In genomic region chr11:86068651-86069050, GRCm38 (mm10) we compare ENCODE assay signal across 32 mouse cellular contexts.
DNase-seq lines count a peak whose midpoint lies in the region; ATAC-seq and TF ChIP-seq lines count a peak whose summit lies in the region.
"Had no signal": no experiment of that assay in that cellular context is flagged by ENCODE, and none has a peak within 500 bp of the region (broad histone marks: within the 10 kb centered on the region; RNA-seq: fewer than 3 reads in every experiment).

No protein-coding gene starts in this region.

- no peak overlapping the region for H3K4me2 ChIP-seq in kidney, postnatal 0 days (ENCODE audit: low read length)
- no peak overlapping the region for H3K4me2 ChIP-seq in midbrain, postnatal 0 days (ENCODE audit: low read depth, low read length, poor library complexity, severe bottlenecking)
- no peak overlapping the region for H3K4me2 ChIP-seq in midbrain, embryonic 11.5 days
- no peak overlapping the region for H3K4me2 ChIP-seq in limb, embryonic 15.5 days
- H3K4me2 ChIP-seq: embryonic facial prominence, embryonic 13.5 days; forebrain, embryonic 12.5 days; heart, embryonic 11.5 days; hindbrain, embryonic 12.5 days; lung, embryonic 15.5 days; midbrain, embryonic 15.5 days had no signal

- DNase-seq in cerebellum, postnatal 10 days = peak; percentile 3 to 7
- DNase-seq in cerebellum, postnatal 25 days = no peak
- peak; percentile 18 for DNase-seq in kidney, postnatal 0 days (ENCODE audit: low spot score)
- DNase-seq in kidney, adult 11 months = no peak
- peak; percentile 1 for DNase-seq in midbrain, postnatal 0 days (ENCODE audit: low spot score)
- no peak for DNase-seq in midbrain, embryonic 11.5 days (ENCODE audit: low spot score, missing footprints)
- DNase-seq in urinary bladder, postnatal 10 days (ENCODE audit: low spot score) = no peak
- DNase-seq: adrenal gland, adult 2 months; adrenal gland, postnatal 36 days; cerebellum, adult 8-10 months; embryo, embryonic 11 days; gastrocnemius, adult 2 months; gastrocnemius, postnatal 36 days; heart, adult 18-20 months; heart, postnatal 36 days; layer of hippocampus, postnatal 36 days; liver; lung, postnatal 4 days; right cerebral cortex, postnatal 14 days; thymus, postnatal 4 days had no signal

- no peak overlapping the region for H3K9ac ChIP-seq in kidney, postnatal 0 days (ENCODE audit: low read depth, low read length)
- no peak overlapping the region for H3K9ac ChIP-seq in midbrain, postnatal 0 days (replicated peaks; ENCODE audit: low read length, poor library complexity, severe bottlenecking)
- H3K9ac ChIP-seq in midbrain, embryonic 11.5 days (ENCODE audit: low read length) = no peak overlapping the region
- H3K9ac ChIP-seq in limb, embryonic 15.5 days = no peak overlapping the region
- H3K9ac ChIP-seq: embryonic facial prominence, embryonic 13.5 days; forebrain, embryonic 12.5 days; hindbrain, embryonic 12.5 days; liver, embryonic 14.5 days; lung, embryonic 15.5 days; midbrain, embryonic 15.5 days had no signal

- H3K27me3 ChIP-seq in kidney, postnatal 0 days (ENCODE audit: insufficient read depth, low read length) = no peaks in the 10 kb centered on the region
- H3K27me3 ChIP-seq in midbrain, postnatal 0 days (ENCODE audit: insufficient read depth, low read length) = no peaks in the 10 kb centered on the region
- H3K27me3 ChIP-seq in midbrain, embryonic 11.5 days (ENCODE audit: control insufficient read depth, insufficient read depth, low read length) = no peaks in the 10 kb centered on the region
- H3K27me3 ChIP-seq in limb, embryonic 15.5 days = no peaks in the 10 kb centered on the region
- H3K27me3 ChIP-seq: CH12.LX; embryonic facial prominence, embryonic 13.5 days; forebrain, embryonic 12.5 days; hindbrain, embryonic 12.5 days; lung, embryonic 15.5 days; megakaryocyte, embryonic 14.5 days; midbrain, embryonic 15.5 days had no signal

- WGBS in kidney, postnatal 0 days = 47% methylated on average over 6 of the region's 6 CpGs
- WGBS in midbrain, postnatal 0 days = 59% methylated on average over 6 of the region's 6 CpGs
- 74% methylated on average over 6 of the region's 6 CpGs for WGBS in midbrain, embryonic 11.5 days
- WGBS in limb, embryonic 15.5 days = 32% methylated on average over 6 of the region's 6 CpGs

- no peak overlapping the region for H3K4me3 ChIP-seq in kidney, postnatal 0 days (replicated peaks; ENCODE audit: low read depth, low read length)
- no peak overlapping the region for H3K4me3 ChIP-seq in midbrain, postnatal 0 days (ENCODE audit: low read depth, low read length)
- no peak overlapping the region for H3K4me3 ChIP-seq in midbrain, embryonic 11.5 days (ENCODE audit: low read depth, low read length)
- H3K4me3 ChIP-seq in limb, embryonic 15.5 days = no peak overlapping the region
- H3K4me3 ChIP-seq: embryonic facial prominence, embryonic 13.5 days; forebrain, embryonic 12.5 days; gastrocnemius, adult 2 months; hindbrain, embryonic 12.5 days; lung, embryonic 15.5 days; megakaryocyte, embryonic 14.5 days; midbrain, embryonic 15.5 days had no signal

- no peaks in the 10 kb centered on the region for H3K4me1 ChIP-seq in kidney, postnatal 0 days (replicated peaks; ENCODE audit: insufficient read depth, low read length)
- H3K4me1 ChIP-seq in midbrain, postnatal 0 days (ENCODE audit: insufficient read depth, low read length) = no peaks in the 10 kb centered on the region
- no peaks in the 10 kb centered on the region for H3K4me1 ChIP-seq in midbrain, embryonic 11.5 days (ENCODE audit: control insufficient read depth, insufficient read depth, low read length)
- peaks cover 6% of the 10 kb centered on the region; the same call in 1 of the 2 replicates for H3K4me1 ChIP-seq in limb, embryonic 15.5 days
- H3K4me1 ChIP-seq: embryonic facial prominence, embryonic 13.5 days; forebrain, embryonic 12.5 days; hindbrain, embryonic 12.5 days; lung, embryonic 15.5 days; megakaryocyte, embryonic 14.5 days; midbrain, embryonic 15.5 days had no signal

- no peak for TF ChIP-seq CTCF in kidney, postnatal 0 days (IDR thresholded peaks at IDR 0.05; ENCODE audit: low read depth)
- no peak for TF ChIP-seq CTCF in midbrain, postnatal 0 days (IDR thresholded peaks at IDR 0.05)

- no peaks in the 10 kb centered on the region for H3K9me3 ChIP-seq in kidney, postnatal 0 days (replicated peaks; ENCODE audit: low read length)
- H3K9me3 ChIP-seq in midbrain, postnatal 0 days (ENCODE audit: low read length) = no peaks in the 10 kb centered on the region
- no peaks in the 10 kb centered on the region for H3K9me3 ChIP-seq in midbrain, embryonic 11.5 days (ENCODE audit: control insufficient read depth, low read length)
- no peaks in the 10 kb centered on the region for H3K9me3 ChIP-seq in limb, embryonic 15.5 days
- H3K9me3 ChIP-seq: embryonic facial prominence, embryonic 13.5 days; forebrain, embryonic 12.5 days; hindbrain, embryonic 12.5 days; lung, embryonic 15.5 days; megakaryocyte, embryonic 14.5 days; midbrain, embryonic 15.5 days had no signal

- H3K36me3 ChIP-seq in kidney, postnatal 0 days (ENCODE audit: insufficient read depth, low read length) = 0 out of 2 replicates have a peak, but pooled peaks cover 3% of the 10 kb centered on the region
- no peaks in the 10 kb centered on the region for H3K36me3 ChIP-seq in midbrain, postnatal 0 days (ENCODE audit: insufficient read depth, low read length)
- no peaks in the 10 kb centered on the region for H3K36me3 ChIP-seq in midbrain, embryonic 11.5 days (ENCODE audit: control insufficient read depth, insufficient read depth, low read length)
- H3K36me3 ChIP-seq in limb, embryonic 15.5 days = no peaks in the 10 kb centered on the region; the same call in 1 of the 2 replicates
- H3K36me3 ChIP-seq: hindbrain, embryonic 12.5 days; lung, embryonic 15.5 days; midbrain, embryonic 15.5 days had no signal

- H3K27ac ChIP-seq in kidney, postnatal 0 days = no peak overlapping the region
- no peak overlapping the region for H3K27ac ChIP-seq in midbrain, postnatal 0 days (ENCODE audit: low read depth, low read length)
- H3K27ac ChIP-seq in midbrain, embryonic 11.5 days (ENCODE audit: low read depth, low read length) = no peak overlapping the region
- H3K27ac ChIP-seq in limb, embryonic 15.5 days = peak overlapping the region; percentile 23; the same call in 1 of the 2 replicates
- H3K27ac ChIP-seq: embryonic facial prominence, embryonic 13.5 days; forebrain, embryonic 12.5 days; gastrocnemius, adult 2 months; hindbrain, embryonic 12.5 days; liver, embryonic 14.5 days; lung, embryonic 15.5 days; midbrain, embryonic 15.5 days had no signal

- ATAC-seq in kidney, postnatal 0 days (replicated peaks; ENCODE audit: low FRiP score, low read depth) = no peak
- no peak for ATAC-seq in midbrain, postnatal 0 days (ENCODE audit: low FRiP score)
- ATAC-seq in midbrain, embryonic 11.5 days (ENCODE audit: low FRiP score) = no peak
- no peak for ATAC-seq in limb, embryonic 15.5 days (ENCODE audit: insufficient number of reproducible peaks, low FRiP score, low TSS enrichment, low read depth)
- ATAC-seq: activated CD4-positive, CD25-positive, alpha-beta regulatory T cell, adult 4 months; intestine, postnatal 0 days; midbrain, embryonic 15.5 days had no signal

Comparison
In these comparisons a context has a peak if more than half of its experiments do, and no peak if none do; other contexts are left out.
1. DNase-seq: peak in cerebellum, postnatal 10 days (2 of 2), kidney, postnatal 0 days (single experiment) and midbrain, postnatal 0 days (single experiment); none in cerebellum, postnatal 25 days (0 of 2), kidney, adult 11 months (single experiment), midbrain, embryonic 11.5 days (single experiment) and urinary bladder, postnatal 10 days (single experiment).